Mouse (Mus musculus) midbrain, postnatal 0 days (tissue): ENCODE results near the gene Vwce. TPM values are rescaled to one million over a fixed set of nuclear protein-coding genes. Genes with fewer than 3 reads are reported as not detected.

Experiments used
- ATAC-seq: fragments of 200-750 bp; cut with Nextera tagmentation; 2 replicates; pipeline ENCODE4 v1.8.0; 2017; ENCODE audit warnings: moderate number of reproducible peaks, mild to moderate bottlenecking, moderate TSS enrichment, moderate library complexity; ENCODE audit not compliant: low FRiP score
- DNase-seq: peaks from one replicate; pipeline ENCODE4 v3.0.0-alpha.2; 2015; ENCODE audit warnings: low spot score
- H3K27ac ChIP-seq: fragments of 300-500 bp; sonication (generic); 2 replicates; pipeline ENCODE4 v1.5.1; 2014; ENCODE audit warnings: low read depth, mild to moderate bottlenecking, low read length, mixed read lengths
- H3K27me3 ChIP-seq: fragments of 300-500 bp; sonication (generic); 2 replicates; pipeline ENCODE4 v1.6.1; 2014; ENCODE audit warnings: low read length, control low read depth, mixed read lengths; ENCODE audit not compliant: insufficient read depth
- H3K36me3 ChIP-seq: fragments of 300-500 bp; sonication (generic); 2 replicates; pipeline ENCODE4 v1.6.1; 2014; ENCODE audit warnings: low read length, control low read depth, mixed read lengths; ENCODE audit not compliant: insufficient read depth
- H3K4me1 ChIP-seq: fragments of 300-500 bp; sonication (generic); 2 replicates; pipeline ENCODE4 v1.6.1; 2014; ENCODE audit warnings: mild to moderate bottlenecking, control low read depth, antibody characterized with exemption, low read length, mixed read lengths; ENCODE audit not compliant: insufficient read depth
- H3K4me2 ChIP-seq: fragments of 300-500 bp; sonication (generic); 2 replicates; pipeline ENCODE4 v1.6.1; 2014; ENCODE audit warnings: low read depth, mild to moderate bottlenecking, low read length, mixed read lengths; ENCODE audit not compliant: poor library complexity, severe bottlenecking
- H3K4me3 ChIP-seq: fragments of 300-500 bp; sonication (generic); 2 replicates; pipeline ENCODE4 v1.5.1; 2014; ENCODE audit warnings: low read depth, mild to moderate bottlenecking, low read length, moderate library complexity
- H3K9ac ChIP-seq: fragments of 300-500 bp; sonication (generic); replicated peaks from 2 replicates; pipeline ENCODE4 v1.6.1; 2014; ENCODE audit warnings: mild to moderate bottlenecking, low read length, moderate library complexity, mixed read lengths; ENCODE audit not compliant: poor library complexity, severe bottlenecking
- H3K9me3 ChIP-seq: fragments of 300-500 bp; sonication (generic); 2 replicates; pipeline ENCODE4 v1.6.1; 2016; ENCODE audit warnings: low read length, control low read depth
- CTCF ChIP-seq: IDR thresholded peaks from 2 replicates; pipeline ENCODE4 v1.5.1; 2016; ENCODE audit warnings: antibody characterized with exemption, mild to moderate bottlenecking
- WGBS: fragments of 180-500 bp; shearing (Covaris S2); extraction: QIAGEN DNeasy Blood & Tissue Kit; methylation state at CpG from one replicate; pipeline ENCODE4 v1.1.7; 2014; 5-methylcytosine and 5-hydroxymethylcytosine counted together
- polyA plus RNA-seq: library from polyadenylated mRNA; unstranded; fragments of >200 nt; fragmentation: Nextera tagmentation; extraction: Ambion mirVana; gene quantifications from 2 replicates; pipeline ENCODE4 v1.2.1, GENCODE M21; 2015
- total RNA-seq: library from RNA; depleted of rRNA; stranded (reverse); fragments of >200 nt; gene quantifications from 2 replicates; pipeline ENCODE4 v1.2.3, GENCODE M21; 2014; rRNA removed

Gene Vwce
- 2.6 and 2.9 TPM in 2 replicates for total RNA-seq
- polyA plus RNA-seq = 1.9 and 2.2 TPM in 2 replicates

- H3K4me2 ChIP-seq = peak within 1 kb of the TSS; percentile 93
- ATAC-seq (peak; percentile 74), DNase-seq (peak; percentile 62)
- H3K27ac ChIP-seq = peak within 1 kb of the TSS; percentile 55; the same call in 1 of the 2 replicates
- 2% methylated on average over 32 of the region's 32 CpGs for WGBS
- H3K9me3 ChIP-seq = no peaks in the 10 kb centered on the region
- H3K4me1 ChIP-seq = no peaks in the 10 kb centered on the region
- TF ChIP-seq CTCF = peak; percentile 57
- H3K27me3 ChIP-seq = no peaks in the 10 kb centered on the region
- H3K36me3 ChIP-seq = peaks cover 10% of the 10 kb centered on the region
- H3K9ac ChIP-seq = peak within 1 kb of the TSS; percentile 51
- peak within 1 kb of the TSS; percentile 43 for H3K4me3 ChIP-seq
Observed at GRCm38 (mm10) chr19:10634106-10634871, at the start of gene Vwce. TSS of gene Vwce (plus strand) at chr19:10634213.

GRCm38 (mm10) chr19:10585112-10585511 is 48.9 kb upstream of the Vwce start:
- no peak overlapping the region for H3K27ac ChIP-seq
- TF ChIP-seq CTCF = no peak
- H3K36me3 ChIP-seq = peaks cover 15% of the 10 kb centered on the region; the same call in 1 of the 2 replicates
- no peak overlapping the region for H3K4me3 ChIP-seq
- 88% methylated on average over 8 of the region's 8 CpGs for WGBS
- no peak for ATAC-seq
- H3K4me1 ChIP-seq = no peaks in the 10 kb centered on the region
- no peak for DNase-seq
- no peaks in the 10 kb centered on the region for H3K9me3 ChIP-seq
- H3K27me3 ChIP-seq = no peaks in the 10 kb centered on the region
- no peak overlapping the region for H3K4me2 ChIP-seq
- no peak overlapping the region for H3K9ac ChIP-seq

GRCm38 (mm10) chr19:10587231-10587630 is 46.8 kb upstream of the Vwce start:
- Histone ChIP-seq H3K27ac (no peak overlapping the region), H3K27me3 (no peaks in the 10 kb centered on the region), H3K36me3 (peaks cover 21% of the 10 kb centered on the region), H3K9me3 (no peaks in the 10 kb centered on the region), H3K4me3 (no peak overlapping the region), H3K9ac (no peak overlapping the region), H3K4me2 (no peak overlapping the region), H3K4me1 (no peaks in the 10 kb centered on the region)
- no peak for DNase-seq
- ATAC-seq = no peak
- TF ChIP-seq CTCF = no peak
- 90% methylated on average over 8 of the region's 8 CpGs for WGBS

GRCm38 (mm10) chr19:10589127-10589857 is 44.7 kb upstream of the Vwce start:
- no peak for DNase-seq
- 74% methylated on average over 5 of the region's 5 CpGs for WGBS
- no peak overlapping the region for H3K27ac ChIP-seq
- no peak overlapping the region for H3K4me2 ChIP-seq
- peaks cover 18% of the 10 kb centered on the region for H3K36me3 ChIP-seq
- no peaks in the 10 kb centered on the region for H3K4me1 ChIP-seq
- no peaks in the 10 kb centered on the region for H3K27me3 ChIP-seq
- ATAC-seq = no peak
- H3K9ac ChIP-seq = no peak overlapping the region
- no peaks in the 10 kb centered on the region for H3K9me3 ChIP-seq
- TF ChIP-seq CTCF = no peak
- H3K4me3 ChIP-seq = no peak overlapping the region

GRCm38 (mm10) chr19:10590301-10590700 is 43.7 kb upstream of the Vwce start:
- H3K27ac ChIP-seq = no peak overlapping the region
- peaks cover 21% of the 10 kb centered on the region for H3K36me3 ChIP-seq
- H3K4me1 ChIP-seq = no peaks in the 10 kb centered on the region
- DNase-seq (no peak), ATAC-seq (no peak)
- H3K4me2 ChIP-seq = no peak overlapping the region
- H3K4me3 ChIP-seq = no peak overlapping the region
- no peaks in the 10 kb centered on the region for H3K27me3 ChIP-seq
- WGBS = 75% methylated on average over 3 of the region's 3 CpGs
- no peaks in the 10 kb centered on the region for H3K9me3 ChIP-seq
- no peak overlapping the region for H3K9ac ChIP-seq
- TF ChIP-seq CTCF = no peak
